Mouse (Mus musculus): ENCODE measurements at regions not wholly inside any gene's neighbourhood (a gene's known extent, or its start where the extent isn't known, plus 50 kb on each side); places are given as distances from the start of the nearest gene placed in this dataset.

DNA sequence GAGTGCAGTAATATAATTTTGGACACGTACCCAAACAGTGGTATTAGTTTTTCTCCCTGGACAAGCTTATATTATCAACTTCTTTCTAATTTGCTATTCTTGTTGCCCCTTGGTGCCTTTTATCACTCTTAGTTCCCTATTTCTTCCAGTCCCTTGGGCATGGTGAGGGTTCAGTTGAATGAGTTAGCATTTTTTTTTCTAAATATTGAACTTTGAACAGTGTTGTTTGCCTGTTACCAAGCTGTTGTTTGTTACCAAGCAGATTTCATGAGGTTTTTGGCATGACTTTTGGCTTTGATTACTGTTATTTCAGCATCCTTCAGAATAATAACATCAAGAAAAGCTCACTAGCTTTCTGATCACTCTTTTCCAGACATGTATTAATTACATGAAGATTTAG lies 162.3 kb upstream of the Fam98a start:
- no peak for TF ChIP-seq CTCF (IDR thresholded peaks at IDR 0.05; ENCODE audit: control insufficient read depth, insufficient read depth, low read length)
- no peak for TF ChIP-seq POLR2A (IDR thresholded peaks at IDR 0.05; ENCODE audit: borderline replicate concordance, control insufficient read depth, low read depth, low read length)

Measured in bone marrow, adult 2 months (tissue).